Mouse (Mus musculus) megakaryocyte-erythroid progenitor cell, adult 5-6 weeks (primary cell): Measurements from ENCODE around the gene Gm13289. TPM values are rescaled to one million over a fixed set of nuclear protein-coding genes. Genes with fewer than 3 reads are reported as not detected.
"Not testable (repeated sequence)": the region's sequence is repeated elsewhere in the genome, so short reads cannot be mapped to it uniquely, and the experiment has no call there.

Source experiments
- ATAC-seq: replicated peaks from 2 replicates; pipeline ENCODE4 v1.8.0; 2016; ENCODE audit warnings: mild to moderate bottlenecking, inconsistent platforms; ENCODE audit not compliant: severe bottlenecking, poor library complexity, low FRiP score, low TSS enrichment
- total RNA-seq, 2 experiments: library from RNA; stranded (forward) in 1 of 2; stranded (reverse) in 1 of 2; fragments of 200-1000, 215-1000 nt in 1 of 2; fragments of >200 nt in 1 of 2; fragmentation: Nextera tagmentation in 1 of 2; gene quantifications; 2 replicates each; pipeline ENCODE4 v1.2.3; 2014 to 2017

Gm13289 gene
- total RNA-seq (2014; fragmentation: Nextera tagmentation), result not detected in 2 replicates
- not detected in 2 replicates for total RNA-seq (2017)

GRCm38 (mm10) chr4:88776622-88777021 is at the start of gene Gm13289:
Gm13289 (plus strand) TSS chr4:88776922.
- not testable (repeated sequence) for ATAC-seq

- ATAC-seq, result peak; percentile 98
Observed at GRCm38 (mm10) chr4:88727324-88727723, 49.4 kb upstream of the Gm13289 start.

- peak; percentile 87 for ATAC-seq
Observed at GRCm38 (mm10) chr4:88738480-88738879, 38.2 kb upstream of the Gm13289 start.

- ATAC-seq, result no peak
Observed at GRCm38 (mm10) chr4:88739036-88739435, 37.7 kb upstream of the Gm13289 start.

GRCm38 (mm10) chr4:88741426-88741825 is 35.3 kb upstream of the Gm13289 start:
- ATAC-seq, result no peak

- ATAC-seq, result peak; percentile 59
Observed at GRCm38 (mm10) chr4:88742771-88743371, 33.9 kb upstream of the Gm13289 start.

GRCm38 (mm10) chr4:88744207-88744606 is 32.5 kb upstream of the Gm13289 start:
- no peak for ATAC-seq

- no peak for ATAC-seq
Observed at GRCm38 (mm10) chr4:88749926-88750325, 26.8 kb upstream of the Gm13289 start.

GRCm38 (mm10) chr4:88754818-88755340 is 21.8 kb upstream of the Gm13289 start, which contains the start of gene Gm13271:
Gm13271 (plus strand) TSS chr4:88754868.
- not testable (repeated sequence) for ATAC-seq

GRCm38 (mm10) chr4:88756581-88757513 is 19.9 kb upstream of the Gm13289 start:
- not testable (repeated sequence) for ATAC-seq

GRCm38 (mm10) chr4:88757628-88758031 is 19.1 kb upstream of the Gm13289 start:
- peak; percentile 100 for ATAC-seq

- ATAC-seq, result not testable (repeated sequence)
Observed at GRCm38 (mm10) chr4:88758751-88759150, 18.0 kb upstream of the Gm13289 start.

GRCm38 (mm10) chr4:88759610-88760268 is 17.0 kb upstream of the Gm13289 start, which contains the start of gene Gm13283:
Gm13283 (plus strand) TSS chr4:88760119.
- not testable (repeated sequence) for ATAC-seq

- ATAC-seq, result not testable (repeated sequence)
Observed at GRCm38 (mm10) chr4:88760431-88760830, 16.3 kb upstream of the Gm13289 start.

- ATAC-seq, result not testable (repeated sequence)
Observed at GRCm38 (mm10) chr4:88761776-88762175, 14.9 kb upstream of the Gm13289 start.

- ATAC-seq, result not testable (repeated sequence)
Observed at GRCm38 (mm10) chr4:88762341-88762740, 14.4 kb upstream of the Gm13289 start.

GRCm38 (mm10) chr4:88763384-88764018 is 13.2 kb upstream of the Gm13289 start:
- ATAC-seq, result peak; percentile 83

GRCm38 (mm10) chr4:88773534-88773933 is 3.2 kb upstream of the Gm13289 start, which contains the start of gene Gm13290:
Gm13290 (plus strand) TSS chr4:88773834.
- ATAC-seq, result not testable (repeated sequence)

GRCm38 (mm10) chr4:88779550-88779949 is 2.8 kb downstream of the Gm13289 start, which contains the start of gene Gm13272:
Gm13272 (plus strand) TSS chr4:88779850.
- ATAC-seq, result not testable (repeated sequence)
